Mouse (Mus musculus): ENCODE data around the gene Icam5. TPM values are rescaled to one million over a fixed set of nuclear protein-coding genes. Genes with fewer than 3 reads are reported as not detected.
"Not testable (repeated sequence)": the region's sequence is repeated elsewhere in the genome, so short reads cannot be mapped to it uniquely, and the experiment has no call there.

Icam5 gene
- total RNA-seq, 1 experiment, result 1.4 TPM

DNA sequence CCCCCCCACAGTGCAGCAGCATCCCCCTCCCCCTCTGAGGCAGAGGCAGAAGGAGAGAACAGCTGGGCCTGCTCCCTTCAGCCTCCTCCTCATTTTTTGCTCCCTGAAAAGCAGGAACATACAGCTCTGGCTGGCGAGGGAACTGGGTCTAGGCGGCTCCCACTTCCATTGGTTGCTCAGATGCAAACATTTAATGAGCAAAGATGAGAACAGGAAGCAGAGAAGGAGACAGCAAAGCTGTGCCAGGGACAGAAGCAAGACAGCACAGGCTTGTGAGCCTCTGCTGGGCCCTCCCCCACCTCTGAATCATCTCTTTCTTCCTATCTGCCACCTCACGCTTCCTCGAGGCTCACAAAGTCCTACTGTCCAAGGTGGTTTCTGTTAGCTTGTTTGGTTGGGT is 9.4 kb downstream of the Icam5 start:
- Histone ChIP-seq H3K4me3 (ENCODE audit: insufficient read depth in 1 of 2, low read depth in 1 of 2, low read length in 2 of 2, poor library complexity in 1 of 2, severe bottlenecking in 1 of 2) (no peak overlapping the region), H3K9me3 (ENCODE audit: control insufficient read depth, insufficient read depth, low read depth, low read length) (no peaks in the 10 kb centered on the region), H3K9ac (ENCODE audit: insufficient read depth, low read depth, low read length, poor library complexity, severe bottlenecking) (no peak overlapping the region), H3K27ac (ENCODE audit: insufficient read depth, low read depth, low read length, poor library complexity, severe bottlenecking) (no peak overlapping the region), H3K36me3 (ENCODE audit: control insufficient read depth, insufficient read depth, low read length, poor library complexity, severe bottlenecking) (no peaks in the 10 kb centered on the region), H3K4me1 (ENCODE audit: control insufficient read depth in 2 of 2, insufficient read depth in 2 of 2, low read length in 2 of 2, poor library complexity in 1 of 2) (peaks cover 0 to 19% of the 10 kb centered on the region in 2 experiments; a peak in 2 of 4 replicates)
- TF ChIP-seq MAFK (IDR thresholded peaks at IDR 0.05; ENCODE audit: insufficient read depth, low read depth, low read length), result no peak
- TF ChIP-seq ZC3H11A (IDR thresholded peaks at IDR 0.05; ENCODE audit: borderline replicate concordance, low read depth, low read length), result no peak
- no peak for TF ChIP-seq ZNF384 (IDR thresholded peaks at IDR 0.05; ENCODE audit: low read depth, low read length)
- TF ChIP-seq CHD2 (IDR thresholded peaks at IDR 0.05; ENCODE audit: low read depth, low read length), result no peak
- no peak for TF ChIP-seq HCFC1 (IDR thresholded peaks at IDR 0.05; ENCODE audit: borderline replicate concordance, insufficient read depth, low read length)
- no peak for DNase-seq (ENCODE audit: low read depth, low spot score)
- in situ Hi-C loops (cut with MboI; ENCODE audit: low sequenced_read_pairs in 2 of 2, unreplicated experiment in 2 of 2), result no loop called here

DNA sequence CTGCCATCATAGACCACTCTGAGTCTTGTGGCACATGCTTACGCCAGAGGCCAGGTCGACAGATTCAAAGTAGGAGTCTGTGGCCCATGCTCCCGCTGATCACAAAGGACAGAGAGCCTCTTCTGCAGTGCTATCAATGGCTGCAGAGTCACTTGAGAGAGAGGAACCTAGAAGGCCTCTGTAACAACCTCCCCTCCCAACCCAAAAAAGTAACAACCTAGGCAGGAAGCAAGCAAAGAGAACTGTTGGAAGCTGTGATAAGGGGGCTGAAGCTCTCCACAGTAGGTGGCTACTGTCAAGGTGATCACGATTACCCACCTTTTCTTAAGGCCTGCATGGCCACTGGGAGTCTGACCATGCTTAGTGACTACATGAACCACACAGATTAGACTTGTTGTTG is 11.7 kb downstream of the Icam5 start:
- Histone ChIP-seq H3K4me3 (ENCODE audit: insufficient read depth in 1 of 2, low read depth in 1 of 2, low read length in 2 of 2, poor library complexity in 1 of 2, severe bottlenecking in 1 of 2) (no peak overlapping the region), H3K9me3 (ENCODE audit: control insufficient read depth, insufficient read depth, low read depth, low read length) (no peaks in the 10 kb centered on the region), H3K27ac (ENCODE audit: insufficient read depth, low read depth, low read length, poor library complexity, severe bottlenecking) (no peak overlapping the region), H3K4me1 (ENCODE audit: control insufficient read depth in 2 of 2, insufficient read depth in 2 of 2, low read length in 2 of 2, poor library complexity in 1 of 2) (peaks cover 0 to 3% of the 10 kb centered on the region in 2 experiments; a peak in 1 of 4 replicates), H3K36me3 (ENCODE audit: control insufficient read depth, insufficient read depth, low read length, poor library complexity, severe bottlenecking) (no peaks in the 10 kb centered on the region), H3K9ac (ENCODE audit: insufficient read depth, low read depth, low read length, poor library complexity, severe bottlenecking) (no peak overlapping the region)
- no peak for TF ChIP-seq HCFC1 (IDR thresholded peaks at IDR 0.05; ENCODE audit: borderline replicate concordance, insufficient read depth, low read length)
- no peak for TF ChIP-seq ZC3H11A (IDR thresholded peaks at IDR 0.05; ENCODE audit: borderline replicate concordance, low read depth, low read length)
- no peak for TF ChIP-seq MAFK (IDR thresholded peaks at IDR 0.05; ENCODE audit: insufficient read depth, low read depth, low read length)
- no peak for TF ChIP-seq CHD2 (IDR thresholded peaks at IDR 0.05; ENCODE audit: low read depth, low read length)
- no peak for TF ChIP-seq ZNF384 (IDR thresholded peaks at IDR 0.05; ENCODE audit: low read depth, low read length)
- DNase-seq (ENCODE audit: low read depth, low spot score), result no peak
- in situ Hi-C loops (cut with MboI; ENCODE audit: low sequenced_read_pairs in 2 of 2, unreplicated experiment in 2 of 2), result no loop called here

DNA sequence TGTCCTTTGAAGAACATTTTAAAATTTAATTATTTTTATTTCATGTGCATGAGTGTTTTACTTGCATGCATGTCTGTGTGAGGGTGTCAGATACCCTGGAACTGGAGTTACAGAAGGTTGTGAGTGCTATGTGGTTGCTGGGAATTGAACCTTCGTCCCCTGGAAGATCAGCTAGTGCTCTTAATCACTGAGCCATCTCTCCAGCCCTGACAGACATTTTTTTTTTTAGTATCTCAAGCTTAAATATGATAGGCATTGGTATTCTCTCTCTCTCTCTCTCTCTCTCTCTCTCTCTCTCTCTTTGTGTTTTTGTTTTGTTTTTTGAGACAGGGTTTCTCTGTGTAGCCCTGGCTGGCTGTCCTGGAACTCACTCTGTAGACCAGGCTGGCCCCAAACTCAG is 12.9 kb downstream of the Icam5 start:
- H3K36me3 ChIP-seq (ENCODE audit: control insufficient read depth, insufficient read depth, low read length, poor library complexity, severe bottlenecking); in situ Hi-C loops (cut with MboI; ENCODE audit: low sequenced_read_pairs in 2 of 2, unreplicated experiment in 2 of 2); H3K4me3 ChIP-seq (ENCODE audit: insufficient read depth in 1 of 2, low read depth in 1 of 2, low read length in 2 of 2, poor library complexity in 1 of 2, severe bottlenecking in 1 of 2); H3K9me3 ChIP-seq (ENCODE audit: control insufficient read depth, insufficient read depth, low read depth, low read length); H3K27ac ChIP-seq (ENCODE audit: insufficient read depth, low read depth, low read length, poor library complexity, severe bottlenecking); H3K9ac ChIP-seq (ENCODE audit: insufficient read depth, low read depth, low read length, poor library complexity, severe bottlenecking); H3K4me1 ChIP-seq (ENCODE audit: control insufficient read depth in 2 of 2, insufficient read depth in 2 of 2, low read length in 2 of 2, poor library complexity in 1 of 2); DNase-seq (ENCODE audit: low read depth, low spot score): not testable (repeated sequence)

DNA sequence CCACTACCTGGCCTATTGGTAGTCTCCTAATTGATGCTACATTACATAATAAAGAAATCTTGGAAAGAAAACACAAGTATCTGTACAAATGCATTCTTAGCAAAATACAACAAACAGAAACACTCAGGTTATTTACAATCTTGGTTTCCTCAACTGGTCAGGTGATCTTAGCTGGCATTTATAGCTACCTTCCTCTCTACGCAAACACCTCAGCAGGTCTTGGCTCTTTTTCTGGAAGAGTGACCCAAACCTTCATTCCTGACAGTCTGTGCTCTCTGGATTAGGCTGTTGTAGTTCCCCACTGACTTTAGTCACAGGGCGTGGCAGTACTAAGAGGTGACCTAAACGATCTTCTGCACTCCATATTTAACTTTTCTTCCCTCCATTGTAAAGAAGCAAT is 13.4 kb downstream of the Icam5 start:
- DNase-seq (ENCODE audit: low read depth, low spot score), result no peak
- H3K36me3 ChIP-seq (ENCODE audit: control insufficient read depth, insufficient read depth, low read length, poor library complexity, severe bottlenecking), result no peaks in the 10 kb centered on the region
- H3K9ac ChIP-seq (ENCODE audit: insufficient read depth, low read depth, low read length, poor library complexity, severe bottlenecking), result no peak overlapping the region
- H3K9me3 ChIP-seq (ENCODE audit: control insufficient read depth, insufficient read depth, low read depth, low read length), result no peaks in the 10 kb centered on the region
- in situ Hi-C loops (cut with MboI; ENCODE audit: low sequenced_read_pairs in 2 of 2, unreplicated experiment in 2 of 2), result no loop called here
- H3K4me1 ChIP-seq (ENCODE audit: control insufficient read depth in 2 of 2, insufficient read depth in 2 of 2, low read length in 2 of 2, poor library complexity in 1 of 2), result peaks cover 0 to 3% of the 10 kb centered on the region in 2 experiments; a peak in 1 of 4 replicates
- no peak for TF ChIP-seq ZC3H11A (IDR thresholded peaks at IDR 0.05; ENCODE audit: borderline replicate concordance, low read depth, low read length)
- no peak for TF ChIP-seq HCFC1 (IDR thresholded peaks at IDR 0.05; ENCODE audit: borderline replicate concordance, insufficient read depth, low read length)
- TF ChIP-seq MAFK (IDR thresholded peaks at IDR 0.05; ENCODE audit: insufficient read depth, low read depth, low read length), result no peak
- TF ChIP-seq CHD2 (IDR thresholded peaks at IDR 0.05; ENCODE audit: low read depth, low read length), result no peak
- no peak for TF ChIP-seq ZNF384 (IDR thresholded peaks at IDR 0.05; ENCODE audit: low read depth, low read length)
- H3K4me3 ChIP-seq (ENCODE audit: insufficient read depth in 1 of 2, low read depth in 1 of 2, low read length in 2 of 2, poor library complexity in 1 of 2, severe bottlenecking in 1 of 2), result no peak overlapping the region
- H3K27ac ChIP-seq (ENCODE audit: insufficient read depth, low read depth, low read length, poor library complexity, severe bottlenecking), result no peak overlapping the region

DNA sequence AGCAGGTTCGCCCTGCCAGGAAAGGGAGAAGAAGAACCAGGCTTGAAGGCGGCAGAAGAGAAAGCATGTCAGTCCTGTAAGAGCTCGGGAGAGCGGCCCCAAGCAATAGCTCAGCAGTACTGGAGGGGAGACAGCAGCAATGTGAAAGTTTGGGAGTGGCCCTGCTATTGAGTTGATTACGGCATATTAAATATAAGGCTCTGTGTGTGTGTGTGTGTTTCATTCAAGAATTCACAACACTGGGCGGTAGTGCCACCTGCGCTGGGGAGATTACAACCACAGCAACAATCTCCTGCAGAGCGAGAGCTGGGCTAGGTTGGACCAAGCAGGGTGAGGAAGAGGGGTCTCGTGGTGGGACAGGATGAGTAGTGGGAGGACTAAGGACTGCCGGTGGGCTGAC is 19.7 kb downstream of the Icam5 start:
- no peak overlapping the region for H3K4me3 ChIP-seq (ENCODE audit: insufficient read depth in 1 of 2, low read depth in 1 of 2, low read length in 2 of 2, poor library complexity in 1 of 2, severe bottlenecking in 1 of 2)
- DNase-seq (ENCODE audit: low read depth, low spot score), result no peak
- in situ Hi-C loops (cut with MboI; ENCODE audit: low sequenced_read_pairs in 2 of 2, unreplicated experiment in 2 of 2), result no loop called here
- H3K9ac ChIP-seq (ENCODE audit: insufficient read depth, low read depth, low read length, poor library complexity, severe bottlenecking), result no peak overlapping the region
- H3K9me3 ChIP-seq (ENCODE audit: control insufficient read depth, insufficient read depth, low read depth, low read length), result no peaks in the 10 kb centered on the region
- H3K27ac ChIP-seq (ENCODE audit: insufficient read depth, low read depth, low read length, poor library complexity, severe bottlenecking), result no peak overlapping the region
- TF ChIP-seq ZC3H11A (IDR thresholded peaks at IDR 0.05; ENCODE audit: borderline replicate concordance, low read depth, low read length) (no peak), ZNF384 (IDR thresholded peaks at IDR 0.05; ENCODE audit: low read depth, low read length) (no peak), MAFK (IDR thresholded peaks at IDR 0.05; ENCODE audit: insufficient read depth, low read depth, low read length) (no peak), CHD2 (IDR thresholded peaks at IDR 0.05; ENCODE audit: low read depth, low read length) (no peak), HCFC1 (IDR thresholded peaks at IDR 0.05; ENCODE audit: borderline replicate concordance, insufficient read depth, low read length) (no peak)
- no peaks in the 10 kb centered on the region for H3K36me3 ChIP-seq (ENCODE audit: control insufficient read depth, insufficient read depth, low read length, poor library complexity, severe bottlenecking)
- H3K4me1 ChIP-seq (ENCODE audit: control insufficient read depth in 2 of 2, insufficient read depth in 2 of 2, low read length in 2 of 2, poor library complexity in 1 of 2), result no peaks in the 10 kb centered on the region
